Mouse (Mus musculus) Muller cell, postnatal 12 days (primary cell): Measurements from ENCODE around the gene Arhgap20.

ENCODE experiments used
- DNase-seq: peaks from one replicate; pipeline ENCODE4 v3.0.0-alpha.2; 2015; ENCODE audit errors: inconsistent ontology term

Gene Arhgap20

DNA sequence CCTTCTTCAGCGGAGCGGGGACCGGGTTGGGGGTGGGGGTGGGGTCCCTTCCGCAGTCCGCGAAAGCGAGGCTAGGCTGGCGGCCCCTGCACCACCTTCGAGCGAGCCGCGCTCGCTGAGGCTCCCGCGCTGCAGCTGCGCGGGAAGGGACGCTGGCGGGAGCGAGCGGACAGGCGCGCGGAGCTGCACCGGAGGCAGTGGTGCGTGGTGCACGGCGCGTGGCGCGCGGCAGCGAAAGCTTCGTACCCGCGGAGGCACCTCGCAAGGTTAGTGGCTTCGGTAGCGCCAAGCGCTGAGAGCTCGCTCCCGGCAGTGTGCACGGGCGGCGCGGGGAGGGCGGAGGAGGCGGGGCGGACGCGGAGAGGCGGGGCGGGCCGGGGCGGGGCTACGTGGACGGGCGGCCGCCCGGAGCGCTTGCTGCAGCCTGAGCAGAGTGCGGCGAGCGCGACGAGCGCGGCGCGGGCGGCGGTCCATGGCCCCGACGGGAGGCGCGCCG lies at the start of gene Arhgap20:
Gene Arhgap20 (plus strand): TSS at position 417 of the 496 bp plus-strand sequence.
- DNase-seq, result peak; percentile 82

- DNase-seq, result no peak
Observed at GRCm38 (mm10) chr9:51718793-51719192, 46.3 kb upstream of the Arhgap20 start.

DNA sequence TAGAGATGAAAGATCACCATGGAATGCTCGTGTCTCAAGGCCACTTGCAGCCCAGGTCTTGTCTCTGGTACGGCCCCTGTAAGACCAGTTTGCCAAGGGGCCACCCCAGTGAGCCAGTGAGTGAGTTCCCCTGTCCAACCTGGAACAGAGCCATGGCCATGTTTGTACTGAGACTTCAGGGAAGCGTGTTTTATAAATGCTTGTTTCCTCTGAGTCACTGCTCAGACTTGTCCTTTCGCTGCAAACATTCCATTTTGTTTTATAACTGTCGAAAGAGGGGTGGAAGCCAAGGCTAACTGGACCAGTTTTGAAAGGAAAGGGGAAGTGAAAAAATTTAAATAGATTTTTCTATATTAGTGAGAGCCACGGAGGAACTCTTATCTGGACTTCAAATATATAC lies 37.2 kb upstream of the Arhgap20 start:
- peak; percentile 90 for DNase-seq

DNA sequence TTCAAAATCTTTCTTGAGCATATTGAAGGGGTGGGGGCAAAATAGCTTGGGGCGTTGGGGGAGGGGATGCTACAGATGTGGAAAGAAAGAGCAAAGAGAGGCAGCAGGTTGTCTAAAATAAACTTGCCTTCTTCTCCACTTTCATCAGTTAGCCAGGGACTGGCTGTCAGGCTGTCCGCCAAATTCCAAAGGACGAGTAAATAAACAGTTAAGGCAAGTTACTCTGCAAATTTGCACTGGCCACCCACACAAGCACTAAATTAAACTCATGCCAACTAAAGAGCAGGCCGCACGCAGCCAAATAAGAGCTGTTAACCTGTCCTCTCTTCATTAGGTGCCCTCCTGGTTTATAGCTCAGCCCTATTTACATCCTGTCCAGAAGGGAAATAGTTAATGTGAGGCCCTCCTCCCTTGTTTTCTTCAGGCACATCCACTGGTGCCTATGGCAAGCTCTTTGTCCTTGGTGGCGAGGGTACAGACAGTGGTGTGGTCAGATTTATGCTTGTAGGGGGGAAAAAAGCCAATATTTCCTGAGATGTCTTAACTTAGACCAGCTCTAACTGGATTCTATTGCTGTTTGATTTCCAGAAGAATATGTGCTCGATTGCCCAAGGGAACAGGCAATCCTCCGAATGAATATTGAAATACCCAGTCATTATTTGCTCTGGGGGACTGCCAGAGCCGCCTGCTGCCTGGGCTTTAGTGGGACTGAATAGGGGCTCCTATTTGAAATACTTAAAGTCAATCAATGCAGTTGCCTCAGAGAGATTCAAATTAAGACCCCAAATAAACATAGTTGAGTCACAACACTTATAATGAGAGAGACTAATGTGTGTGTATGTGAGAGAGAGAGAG lies 29.7 kb upstream of the Arhgap20 start:
- no peak for DNase-seq

DNA sequence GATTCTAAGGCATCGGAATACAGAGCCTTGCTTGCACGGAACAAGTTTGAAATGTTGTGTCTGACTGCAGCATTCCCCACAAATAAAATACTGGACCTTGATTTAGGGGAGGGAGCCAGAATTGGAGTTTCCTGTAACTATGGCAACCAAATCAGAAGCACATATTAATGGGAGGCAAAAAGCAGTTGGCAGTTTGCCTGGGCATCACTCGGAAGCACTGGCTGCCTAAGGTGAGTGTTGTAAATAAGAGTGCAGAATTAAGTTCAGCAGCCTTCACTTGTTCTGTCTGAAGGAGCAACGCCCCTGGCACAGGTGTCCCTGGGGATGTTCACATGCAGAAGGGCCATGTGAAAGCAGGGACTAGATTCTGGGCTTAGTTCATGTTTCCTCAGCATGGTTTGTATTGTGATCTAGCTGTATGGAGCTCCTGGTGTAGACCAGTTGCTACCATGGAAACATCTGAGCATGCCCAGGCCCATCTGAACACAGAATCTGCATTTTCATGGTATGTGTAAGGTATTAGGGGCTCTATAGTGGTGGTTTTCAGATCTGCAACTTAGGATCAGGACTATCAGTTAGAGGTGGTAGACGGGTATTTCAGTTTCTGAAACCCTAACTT lies 28.3 kb upstream of the Arhgap20 start:
- no peak for DNase-seq

GRCm38 (mm10) chr9:51738349-51738748 lies 26.8 kb upstream of the Arhgap20 start:
- no peak for DNase-seq

GRCm38 (mm10) chr9:51739826-51740225 lies 25.3 kb upstream of the Arhgap20 start:
- peak; percentile 34 for DNase-seq

DNA sequence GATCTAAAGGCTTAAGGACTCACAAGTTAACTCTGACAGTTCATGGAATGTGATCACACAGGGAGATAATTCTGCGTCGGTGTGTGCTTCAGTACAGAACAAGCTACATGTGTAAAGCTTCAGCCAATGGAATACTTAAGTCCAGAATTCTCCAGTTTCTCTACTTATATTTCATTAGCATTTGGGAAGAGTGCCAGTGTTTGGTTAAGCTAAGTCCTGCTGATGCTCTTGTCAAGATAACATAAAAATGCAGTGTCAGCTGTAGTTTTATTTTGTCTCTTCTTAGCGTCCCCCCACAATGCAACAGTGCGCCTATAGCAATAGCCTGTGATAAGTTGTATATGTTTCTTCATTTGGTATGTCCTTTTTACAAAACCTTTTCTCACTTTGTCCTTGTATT lies 15.0 kb upstream of the Arhgap20 start:
- DNase-seq, result no peak

GRCm38 (mm10) chr9:51761003-51761402 lies 4.1 kb upstream of the Arhgap20 start:
- DNase-seq, result no peak

GRCm38 (mm10) chr9:51764041-51764875 lies 879 bp upstream of the Arhgap20 start:
- peak; percentile 57 for DNase-seq

DNA sequence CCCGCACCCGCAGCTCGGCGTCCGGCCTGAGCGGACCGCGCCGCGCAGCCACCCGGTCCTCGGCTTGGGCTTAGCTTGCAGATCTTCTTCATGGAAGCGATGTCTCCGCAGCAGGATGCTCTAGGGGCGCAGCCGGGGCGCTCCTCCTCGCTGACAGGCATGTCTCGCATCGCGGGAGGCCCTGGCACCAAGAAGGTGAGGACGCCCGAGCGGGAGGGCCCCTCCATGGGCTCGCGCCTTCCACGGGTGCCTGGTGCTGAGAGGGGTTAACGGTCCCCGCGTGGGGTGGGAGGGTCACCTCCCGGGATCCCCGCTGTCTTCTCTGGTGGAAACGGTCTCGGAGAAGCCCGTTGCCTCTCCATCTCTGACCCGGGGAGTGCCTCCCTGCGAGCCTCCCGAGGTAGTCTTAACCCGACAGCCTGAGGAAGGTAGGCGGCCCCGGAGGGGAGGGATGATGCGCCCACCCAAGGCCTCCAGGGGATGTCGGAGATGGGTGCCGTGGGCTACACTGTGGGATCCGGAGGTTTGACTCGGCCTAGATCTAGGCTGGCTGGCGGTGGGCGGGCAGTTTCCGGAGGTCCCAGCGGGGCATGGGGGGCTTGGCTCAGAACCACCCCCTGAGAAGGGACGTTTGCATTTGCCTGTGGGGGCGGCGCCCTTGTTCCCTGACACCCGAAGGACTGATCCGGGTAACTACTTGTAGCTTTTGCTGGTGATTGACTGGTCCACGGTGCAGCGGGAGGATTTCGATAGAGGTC lies 459 bp downstream of the Arhgap20 start:
- no peak for DNase-seq

DNA sequence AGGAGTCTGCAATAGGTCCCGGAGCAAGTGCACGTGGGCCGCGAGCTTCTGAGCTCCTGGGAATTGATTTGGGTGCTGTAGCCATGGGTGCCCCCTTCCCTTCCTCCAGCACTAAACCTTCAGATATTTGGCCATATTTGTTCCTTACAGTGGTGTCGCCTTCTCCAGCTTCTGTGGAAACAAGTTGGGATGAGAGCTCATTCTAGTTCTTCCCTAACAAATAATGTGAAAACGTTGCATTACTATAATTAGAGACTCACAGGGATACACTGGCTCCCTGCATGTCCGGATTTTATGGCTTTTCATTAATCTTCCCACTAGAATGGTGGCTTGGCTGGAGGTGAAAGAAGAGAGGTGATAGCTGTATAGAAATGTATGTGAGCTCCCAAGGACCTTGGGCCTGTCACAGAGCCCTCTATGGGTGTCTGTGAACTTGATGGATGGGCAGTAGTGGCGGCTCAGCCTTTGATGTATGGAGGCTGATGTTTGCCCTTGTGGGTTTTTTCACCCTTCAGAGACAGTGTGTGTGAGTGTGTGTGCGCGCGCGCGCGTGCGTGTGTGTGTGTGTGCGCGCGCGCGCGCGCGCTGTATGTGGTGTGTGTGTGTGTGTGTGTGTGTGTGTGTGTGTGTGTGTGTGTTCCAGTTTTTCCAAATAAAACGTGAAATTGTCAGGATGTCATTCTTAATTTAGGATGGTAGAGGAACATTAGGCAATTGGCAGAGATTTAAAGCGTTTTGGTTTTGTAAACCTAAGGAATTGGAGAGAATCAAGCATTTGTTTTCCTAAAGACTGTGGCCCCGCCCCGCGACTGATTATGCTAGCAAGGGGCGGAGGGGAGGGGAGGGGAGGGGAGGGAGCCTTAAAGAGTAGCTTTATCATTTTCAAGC lies 1.3 kb downstream of the Arhgap20 start:
- peak; percentile 58 for DNase-seq

DNA sequence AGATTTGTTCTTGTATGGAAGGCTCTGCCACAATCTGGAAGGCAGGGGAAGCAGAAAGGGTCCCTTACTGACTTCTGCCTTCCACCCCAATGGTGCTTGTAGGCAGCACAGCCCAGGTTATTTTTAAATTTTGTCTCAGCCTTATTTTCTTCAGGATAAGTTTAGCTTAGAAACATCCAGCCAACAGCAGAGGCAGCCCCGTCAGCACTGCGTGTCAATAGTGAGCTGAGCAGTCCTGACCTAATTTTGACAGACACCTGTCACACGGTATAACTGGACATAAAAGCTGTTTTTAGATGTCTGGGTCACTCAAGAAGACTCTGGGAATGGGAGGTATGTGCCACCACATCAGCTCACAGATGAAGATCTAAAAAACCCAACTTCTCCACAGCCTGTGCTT lies 9.1 kb downstream of the Arhgap20 start:
- no peak for DNase-seq

GRCm38 (mm10) chr9:51776459-51776858 lies 11.3 kb downstream of the Arhgap20 start:
- DNase-seq, result no peak

DNA sequence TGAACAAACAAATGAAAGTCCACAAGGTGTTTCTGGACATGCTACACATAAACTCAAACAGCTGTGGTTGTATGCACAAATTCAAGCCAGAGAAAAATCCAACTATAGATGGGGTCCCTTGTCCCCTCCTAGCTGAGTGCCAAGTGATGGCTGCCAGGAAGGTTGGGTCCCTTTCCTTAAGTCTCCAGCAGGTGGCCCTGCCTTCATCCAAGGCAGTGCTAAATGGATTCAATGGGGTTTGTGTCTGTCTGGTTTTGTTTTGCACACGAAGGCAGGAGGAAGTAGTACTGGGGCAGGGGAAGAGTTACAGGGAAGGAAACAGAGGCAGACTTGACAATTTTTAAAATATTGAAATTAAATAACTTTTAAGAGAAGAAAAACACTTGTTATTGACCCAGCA lies 12.0 kb downstream of the Arhgap20 start:
- DNase-seq, result peak; percentile 2

DNA sequence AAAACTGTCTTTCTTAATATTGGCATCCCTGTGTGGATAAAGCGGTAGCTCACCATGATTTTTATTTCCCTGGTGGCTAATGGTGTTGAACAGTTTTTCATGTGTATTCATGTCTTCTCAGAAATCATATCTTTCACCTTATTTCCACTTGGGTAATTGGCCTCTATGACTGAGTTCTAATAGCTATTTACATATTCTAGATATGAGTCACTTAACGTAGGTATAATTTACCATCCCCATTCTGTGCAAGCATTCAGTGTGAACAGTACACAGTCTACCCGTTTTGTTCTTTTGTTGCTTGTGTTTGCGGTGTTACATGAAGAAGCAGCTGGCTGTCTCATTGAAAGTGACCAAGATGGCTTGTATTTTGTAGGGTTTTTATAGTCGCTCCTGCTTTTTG lies 14.1 kb downstream of the Arhgap20 start:
- peak; percentile 14 for DNase-seq

- DNase-seq, result no peak
Observed at GRCm38 (mm10) chr9:51781092-51781491, 16.0 kb downstream of the Arhgap20 start.

GRCm38 (mm10) chr9:51787380-51787779 lies 22.2 kb downstream of the Arhgap20 start:
- no peak for DNase-seq

GRCm38 (mm10) chr9:51788466-51788865 lies 23.3 kb downstream of the Arhgap20 start:
- DNase-seq, result peak; percentile 15

- DNase-seq, result no peak
Observed at GRCm38 (mm10) chr9:51795206-51795605, 30.1 kb downstream of the Arhgap20 start.
